Mouse (Mus musculus) thymus, postnatal 10 days (tissue): Measurements from ENCODE around the gene Dpy30.
A peak's percentile ranks its signal among the peaks of the same experiment; 100 is the strongest.
"Not testable (repeated sequence)": the region's sequence is repeated elsewhere in the genome, so short reads cannot be mapped to it uniquely, and the experiment has no call there.

Experiments used
- DNase-seq, 2 experiments: peaks; one replicate each; pipeline ENCODE4 v3.0.0; 2021; ENCODE audit warnings: low spot score in 2 of 2

Dpy30 gene

GRCm38 (mm10) chr17:74323844-74324243 lies at the start of gene Dpy30:
TSS of gene Dpy30 (minus strand) at chr17:74323944.
- no peak for DNase-seq

- no peak for DNase-seq
These were observed 39.8 kb upstream of the Dpy30 start for GRCm38 (mm10) chr17:74363592-74363991.

- no peak for DNase-seq
These were observed 17.4 kb upstream of the Dpy30 start for GRCm38 (mm10) chr17:74341151-74341550.

- DNase-seq, result peak; percentile 42 to 45
These were observed 15.4 kb upstream of the Dpy30 start, which contains the start of gene Spast for GRCm38 (mm10) chr17:74338937-74339804. TSS of gene Spast (plus strand) at chr17:74338987.

- DNase-seq, result peak; percentile 87 to 95
These were observed 14.6 kb upstream of the Dpy30 start for GRCm38 (mm10) chr17:74338225-74338931.

- no peak for DNase-seq
These were observed 7.4 kb upstream of the Dpy30 start for GRCm38 (mm10) chr17:74331049-74331676.

GRCm38 (mm10) chr17:74328146-74328545 lies 4.4 kb upstream of the Dpy30 start:
- DNase-seq, result peak; percentile 34 to 69

- DNase-seq, result not testable (repeated sequence)
These were observed 3.5 kb upstream of the Dpy30 start for GRCm38 (mm10) chr17:74327195-74327594.

GRCm38 (mm10) chr17:74322400-74323054 lies 1.2 kb downstream of the Dpy30 start:
- peak in 1 of 2 experiments; percentile 24 for DNase-seq

GRCm38 (mm10) chr17:74318721-74319120 lies 5.0 kb downstream of the Dpy30 start:
- no peak for DNase-seq

- DNase-seq, result peak; percentile 81
These were observed 7.4 kb downstream of the Dpy30 start for GRCm38 (mm10) chr17:74316309-74316863.

- peak in 1 of 2 experiments; percentile 39 for DNase-seq
These were observed 8.1 kb downstream of the Dpy30 start for GRCm38 (mm10) chr17:74315445-74316308.

- DNase-seq, result no peak
These were observed 17.7 kb downstream of the Dpy30 start for GRCm38 (mm10) chr17:74306021-74306420.

GRCm38 (mm10) chr17:74305616-74306015 lies 18.1 kb downstream of the Dpy30 start:
- no peak for DNase-seq

GRCm38 (mm10) chr17:74304060-74304459 lies 19.7 kb downstream of the Dpy30 start:
- no peak for DNase-seq

- no peak for DNase-seq
These were observed 23.7 kb downstream of the Dpy30 start for GRCm38 (mm10) chr17:74300089-74300488.

- DNase-seq, result not testable (repeated sequence)
These were observed 26.8 kb downstream of the Dpy30 start for GRCm38 (mm10) chr17:74296991-74297390.

- DNase-seq, result no peak
These were observed 27.5 kb downstream of the Dpy30 start for GRCm38 (mm10) chr17:74296076-74296823.
